Mouse (Mus musculus) gastrocnemius, adult 8-10 months (tissue): ENCODE measurements around the gene Cacna1h. TPM values are rescaled to one million over a fixed set of nuclear protein-coding genes. Genes with fewer than 3 reads are reported as not detected.

Experiments used
- DNase-seq, 2 experiments: peaks; one replicate each; pipeline ENCODE4 v3.0.0; 2022; ENCODE audit warnings: low spot score in 2 of 2
- total RNA-seq, 4 experiments: library from RNA; stranded (reverse); gene quantifications; 2 replicates each; pipeline ENCODE4 v1.2.4; 2022

The Cacna1h gene
- total RNA-seq, 4 experiments from 2014 or later, result 0.68 to 1.7 (median 1.6) TPM

- DNase-seq, result no peak
Observed at GRCm38 (mm10) chr17:25445841-25446240, 12.3 kb upstream of the Cacna1h start.

DNA sequence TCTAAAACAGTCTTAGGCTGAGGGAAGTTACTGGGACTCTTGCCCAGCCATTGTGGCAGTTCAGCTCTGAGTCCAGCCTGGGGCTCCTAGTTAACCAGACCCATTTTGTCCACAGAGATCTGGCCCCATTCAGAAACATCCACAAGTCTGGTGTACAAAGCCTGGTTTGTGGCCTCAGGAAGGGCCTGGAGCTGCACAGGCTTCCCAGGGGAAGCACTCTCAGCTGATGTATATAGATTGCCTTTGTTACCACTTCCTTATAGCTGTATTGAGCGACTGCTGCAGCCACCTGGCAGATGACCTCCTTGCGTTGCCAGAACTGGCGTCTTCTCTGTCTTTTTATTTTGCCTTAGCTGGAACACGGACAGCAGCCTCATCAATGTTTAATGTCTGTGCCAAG lies 11.5 kb upstream of the Cacna1h start:
- no peak for DNase-seq

GRCm38 (mm10) chr17:25442889-25443288 lies 9.3 kb upstream of the Cacna1h start:
- no peak for DNase-seq

- DNase-seq, result no peak
Observed at GRCm38 (mm10) chr17:25441417-25441816, 7.8 kb upstream of the Cacna1h start.

GRCm38 (mm10) chr17:25433223-25433616 lies 363 bp downstream of the Cacna1h start:
- no peak for DNase-seq

- DNase-seq, result no peak
Observed at GRCm38 (mm10) chr17:25432433-25433181, 976 bp downstream of the Cacna1h start.

- no peak for DNase-seq
Observed at GRCm38 (mm10) chr17:25430534-25430933, 3.0 kb downstream of the Cacna1h start.

- no peak for DNase-seq
Observed at GRCm38 (mm10) chr17:25429886-25430285, 3.7 kb downstream of the Cacna1h start.

DNA sequence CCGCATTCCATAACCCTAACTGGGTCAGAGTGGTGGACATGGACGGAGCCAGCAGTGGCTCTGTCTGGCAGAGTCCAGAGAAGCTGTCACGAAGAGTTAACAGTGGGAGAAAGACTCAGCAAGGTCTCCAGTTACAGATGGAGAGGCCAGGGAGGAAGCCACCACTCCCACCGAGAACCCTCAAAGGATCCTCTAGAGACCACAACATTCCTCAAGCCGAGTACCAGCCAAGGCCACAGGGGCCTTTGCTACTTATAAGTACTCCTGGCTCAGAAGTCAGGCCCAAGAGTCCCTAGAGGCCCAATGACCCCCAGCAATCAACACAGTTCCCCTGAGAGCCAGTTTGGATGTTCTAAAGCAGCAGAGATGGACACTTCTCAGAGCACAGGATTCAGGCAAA lies 4.3 kb downstream of the Cacna1h start:
- DNase-seq, result no peak

DNA sequence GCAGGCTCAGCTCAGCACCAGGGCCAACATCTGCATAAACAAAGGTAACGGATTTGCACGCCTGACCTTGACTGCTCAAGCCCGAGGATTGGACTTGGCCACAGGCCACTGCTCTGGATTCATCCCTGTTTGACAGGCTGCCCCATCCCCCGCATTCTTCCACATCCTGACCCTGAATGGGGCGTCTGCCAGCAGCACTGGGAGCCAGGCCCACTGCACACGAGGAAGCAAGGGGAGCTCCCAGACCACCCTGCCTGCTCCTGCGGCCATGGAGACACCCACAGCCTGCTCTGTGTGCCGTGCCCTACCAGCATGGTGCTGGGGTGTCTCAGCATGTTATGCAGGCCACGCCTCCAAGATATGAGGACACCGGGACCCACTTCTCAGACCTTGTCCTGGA lies 6.1 kb downstream of the Cacna1h start:
- no peak for DNase-seq

DNA sequence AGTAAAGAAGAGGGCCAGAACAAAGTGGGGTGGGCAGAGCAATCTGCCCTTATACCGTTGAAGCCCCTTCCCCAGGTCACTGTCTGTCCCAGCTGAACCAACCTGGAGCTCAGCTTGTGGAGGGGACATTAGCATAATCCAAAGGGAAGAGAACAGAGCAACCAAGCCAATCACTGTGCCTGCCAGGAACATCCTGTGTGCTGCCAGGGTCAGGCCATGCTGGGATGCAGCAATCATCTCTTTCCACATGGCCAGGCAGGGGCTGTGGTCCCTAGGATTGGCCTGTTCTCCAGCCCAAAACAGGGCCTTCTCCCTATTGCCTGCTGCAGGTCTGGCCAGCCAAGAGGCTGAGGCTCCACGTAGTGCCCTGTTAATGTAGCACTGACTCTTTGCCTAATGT lies 7.6 kb downstream of the Cacna1h start:
- DNase-seq, result no peak

DNA sequence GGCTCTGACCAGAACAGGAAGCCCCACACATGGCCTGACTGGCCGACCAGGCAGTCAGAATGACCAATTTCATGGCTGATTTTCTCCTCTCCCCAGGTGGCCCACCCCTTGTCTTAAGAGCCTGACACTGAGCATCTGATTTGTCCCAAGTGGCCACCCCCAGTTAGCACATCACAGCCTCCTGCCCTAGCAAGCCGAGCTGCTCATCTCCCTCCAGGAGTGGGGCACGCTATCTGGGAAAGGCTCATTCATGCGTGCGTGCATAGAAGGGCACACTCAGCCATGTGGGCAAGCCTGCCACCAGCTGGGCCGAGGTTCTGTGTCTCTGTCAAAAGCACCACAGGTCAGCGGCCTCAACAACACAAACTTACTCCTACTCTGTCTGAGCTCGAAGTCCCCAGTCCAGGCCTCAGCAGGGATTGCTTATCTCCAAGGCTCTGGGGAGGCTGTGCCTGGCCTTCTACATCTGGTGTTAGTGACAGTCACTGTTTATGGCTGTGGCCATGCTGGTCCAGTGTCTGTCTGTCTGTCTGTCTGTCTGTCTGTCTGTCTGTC lies 9.0 kb downstream of the Cacna1h start:
- no peak for DNase-seq

DNA sequence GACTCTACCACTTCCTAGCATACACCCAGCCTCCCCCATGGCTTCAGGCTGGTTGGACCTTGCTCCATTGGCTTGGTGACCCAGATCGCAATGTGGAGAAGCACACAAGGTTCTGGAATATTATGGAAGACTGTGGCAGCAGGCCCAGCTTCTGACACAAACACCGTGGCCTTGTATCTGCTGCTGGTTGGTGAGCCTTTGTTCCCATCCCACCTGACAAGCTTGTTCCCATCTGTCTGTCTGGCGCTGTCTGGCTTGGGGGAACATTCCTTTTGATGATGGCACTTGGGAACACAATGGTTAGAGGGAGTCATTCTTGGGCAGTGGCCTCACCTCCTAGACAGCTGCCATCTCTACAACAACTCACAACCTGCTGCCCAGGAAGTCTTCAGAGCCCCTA lies 12.6 kb downstream of the Cacna1h start:
- DNase-seq, result no peak

DNA sequence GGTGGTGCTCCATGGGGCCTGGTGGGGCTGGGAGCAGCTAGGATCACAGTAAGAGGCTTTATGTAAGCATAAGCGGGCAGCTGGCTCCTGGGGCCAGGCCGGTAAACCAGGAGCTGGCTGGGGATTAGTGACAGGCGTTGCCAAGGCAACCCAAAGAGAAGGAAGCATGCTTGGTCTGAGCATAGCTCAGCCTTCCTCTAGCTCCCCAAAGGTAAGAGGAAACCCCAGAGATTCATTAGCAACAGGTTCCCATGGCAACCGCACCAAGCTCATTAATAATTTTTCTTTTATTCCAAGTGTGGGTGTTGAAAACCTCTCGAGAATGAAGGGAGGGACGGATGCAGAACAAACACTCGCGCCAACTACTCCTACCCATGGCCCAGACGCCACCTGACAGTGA lies 14.7 kb downstream of the Cacna1h start:
- no peak for DNase-seq

GRCm38 (mm10) chr17:25417990-25418389 lies 15.6 kb downstream of the Cacna1h start:
- DNase-seq, result no peak

DNA sequence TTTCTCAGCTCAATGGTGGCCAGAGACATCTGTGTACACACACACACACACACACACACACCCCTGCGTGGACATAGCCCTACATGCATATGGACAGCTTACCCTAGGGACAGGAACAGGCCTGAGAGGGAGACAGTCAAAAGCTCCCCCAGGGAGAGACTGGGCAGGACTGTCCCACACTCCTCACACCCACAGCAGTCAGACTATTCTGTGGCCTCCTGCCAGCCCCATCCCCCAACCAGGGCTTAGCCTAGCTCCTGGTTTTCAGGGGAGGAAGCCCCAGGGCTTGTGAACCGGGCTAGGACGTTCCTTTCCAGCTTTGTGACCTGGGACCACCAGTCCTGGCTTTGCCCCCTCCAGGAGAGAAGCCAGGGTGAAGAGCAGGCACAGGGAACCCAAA lies 17.4 kb downstream of the Cacna1h start:
- no peak for DNase-seq

GRCm38 (mm10) chr17:25415421-25415913 lies 18.1 kb downstream of the Cacna1h start:
- no peak for DNase-seq

DNA sequence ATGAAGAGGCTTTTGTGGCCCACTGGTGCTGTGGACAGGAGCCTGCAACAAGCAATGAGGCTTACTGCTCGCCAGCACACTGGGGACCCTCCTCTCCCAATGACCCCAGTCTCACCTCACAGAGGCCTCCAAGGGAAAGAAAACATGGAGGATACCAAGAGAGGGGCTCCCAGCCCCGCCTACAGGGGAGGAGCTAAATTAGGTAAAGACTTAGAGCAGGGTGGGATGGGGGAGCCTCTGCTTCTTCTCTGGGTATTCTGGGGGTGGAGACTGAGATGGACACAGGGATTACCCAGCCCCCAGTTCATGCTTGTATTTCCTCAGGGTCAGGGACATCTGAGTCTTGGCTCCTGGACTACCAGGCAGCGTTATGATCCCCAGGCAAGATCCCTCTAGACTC lies 18.7 kb downstream of the Cacna1h start:
- no peak for DNase-seq

GRCm38 (mm10) chr17:25414209-25414608 lies 19.4 kb downstream of the Cacna1h start:
- no peak for DNase-seq

DNA sequence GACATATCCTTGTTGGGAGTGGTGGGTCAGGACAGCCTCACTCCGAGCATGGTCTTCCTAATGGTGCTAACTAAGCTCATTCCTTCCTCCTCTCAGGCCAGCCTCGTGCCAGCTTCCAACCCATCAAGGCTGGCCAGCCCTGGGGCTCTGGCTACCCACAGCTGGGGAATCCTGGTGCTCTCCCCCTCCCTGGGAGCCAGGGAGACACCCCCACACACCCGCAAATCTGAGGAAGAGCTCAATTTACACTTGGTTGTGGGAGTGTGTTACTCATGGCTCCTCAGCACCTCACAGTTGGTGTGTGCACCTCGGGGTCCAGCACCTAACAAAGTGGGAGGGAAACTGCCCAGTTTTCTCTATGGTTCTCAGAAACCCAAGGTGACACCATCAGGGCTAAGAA lies 22.3 kb downstream of the Cacna1h start:
- no peak for DNase-seq

GRCm38 (mm10) chr17:25410786-25411185 lies 22.8 kb downstream of the Cacna1h start:
- DNase-seq, result no peak

- DNase-seq, result no peak
Observed at GRCm38 (mm10) chr17:25410180-25410579, 23.4 kb downstream of the Cacna1h start.

- DNase-seq, result no peak
Observed at GRCm38 (mm10) chr17:25409621-25410020, 24.0 kb downstream of the Cacna1h start.
